Mouse (Mus musculus): ENCODE data around the gene Slc35g1.

- no peak for TF ChIP-seq GABPA (IDR thresholded peaks at IDR 0.05; ENCODE audit: insufficient replicate concordance, low read depth, low read length)
- no peak for TF ChIP-seq MXI1 (IDR thresholded peaks at IDR 0.05; ENCODE audit: low read depth, low read length)
- no peak for TF ChIP-seq E2F4 (IDR thresholded peaks at IDR 0.05; ENCODE audit: insufficient replicate concordance, low read depth, low read length)
- TF ChIP-seq POLR2A (IDR thresholded peaks at IDR 0.05; ENCODE audit: low read depth, low read length): no peak
- no peak for TF ChIP-seq CTCF (conservative IDR thresholded peaks at IDR 0.05 in 1 of 2, IDR thresholded peaks at IDR 0.05 in 1 of 2; ENCODE audit: low read depth in 2 of 2, low read length in 2 of 2)
- TF ChIP-seq ZKSCAN1 (IDR thresholded peaks at IDR 0.05; ENCODE audit: borderline replicate concordance, low read depth, low read length): no peak
Measured at GRCm38 (mm10) chr19:38363879-38364659, 31.7 kb upstream of the Slc35g1 start.
